Mouse (Mus musculus): ENCODE data around the gene D17Wsu92e.

D17Wsu92e gene

DNA sequence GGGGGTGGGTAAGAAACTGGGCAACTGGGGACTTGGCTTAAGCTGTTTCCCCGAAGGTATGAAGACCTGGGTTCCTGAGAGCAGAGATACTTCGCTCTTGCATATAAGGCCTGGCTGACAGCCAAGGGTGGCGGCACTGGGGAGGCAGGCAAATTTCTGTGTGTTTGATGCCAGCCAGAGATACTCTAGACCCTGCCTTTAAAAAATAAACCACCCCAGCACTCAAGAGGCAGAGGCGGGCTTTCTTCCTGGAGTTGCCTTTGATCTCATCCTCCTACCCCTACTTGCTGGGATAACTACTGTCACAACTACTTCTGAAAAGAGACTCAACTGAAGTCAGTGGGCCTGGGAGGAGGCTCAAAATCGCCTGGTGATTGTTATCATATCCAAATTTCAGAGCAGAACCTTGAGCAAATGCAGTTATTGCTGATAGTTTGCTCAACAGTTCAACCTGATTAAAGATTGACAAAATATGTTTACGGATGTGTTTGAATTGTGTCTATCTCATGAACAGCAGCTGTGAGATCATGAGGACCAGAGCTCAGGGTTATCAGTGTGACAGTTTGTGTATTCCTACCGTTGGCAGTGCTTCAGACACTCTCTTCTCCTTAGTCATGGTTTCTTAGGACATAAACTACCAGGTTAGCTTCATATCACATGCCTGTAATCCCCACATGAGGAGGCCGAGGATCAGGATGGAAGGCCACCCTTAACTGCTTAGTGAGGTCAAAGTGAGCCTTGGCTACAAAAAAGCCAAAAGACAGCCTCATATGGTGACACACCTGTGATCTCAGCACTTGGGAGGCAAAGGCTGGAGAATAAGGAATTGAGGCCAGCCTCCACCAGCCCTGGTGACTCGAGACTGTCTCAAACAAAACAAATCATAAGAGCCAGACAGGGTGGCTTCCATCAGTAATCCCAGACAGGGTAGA lies 1.2 kb upstream of the D17Wsu92e start:
- DNase-seq (ENCODE audit: low spot score in 2 of 2): no peak

DNA sequence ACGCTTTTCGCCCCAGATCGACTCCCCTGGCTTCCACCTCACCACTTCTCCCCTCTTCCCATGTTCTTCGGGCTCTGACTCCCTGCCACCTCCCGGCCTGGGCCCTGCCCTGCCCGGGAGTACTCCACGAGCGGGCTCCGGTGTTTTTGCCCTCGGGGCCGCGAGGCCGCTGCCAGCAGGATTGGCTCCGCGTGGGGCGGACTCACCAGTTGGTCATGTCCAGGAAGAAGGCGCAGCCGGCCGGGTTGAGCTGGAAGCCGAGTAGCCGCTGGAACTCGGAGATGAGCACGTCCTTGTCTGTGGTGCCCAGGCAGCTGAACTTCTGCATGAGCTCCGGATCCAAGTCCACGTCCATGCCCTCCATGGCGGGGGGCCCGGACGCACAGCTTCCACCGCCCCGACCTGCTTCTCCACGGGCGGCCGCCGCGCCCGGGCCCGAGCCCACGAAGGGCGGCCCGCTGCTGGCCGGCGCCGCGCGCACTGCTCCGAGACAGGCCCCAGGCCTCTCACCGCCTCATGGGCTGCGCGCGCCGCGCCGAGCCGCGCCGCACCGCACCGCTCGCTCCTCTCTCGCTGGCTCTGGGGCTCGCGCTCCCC lies 379 bp downstream of the D17Wsu92e start:
- peak; percentile 54 to 67 for DNase-seq (ENCODE audit: low spot score in 2 of 2)

DNA sequence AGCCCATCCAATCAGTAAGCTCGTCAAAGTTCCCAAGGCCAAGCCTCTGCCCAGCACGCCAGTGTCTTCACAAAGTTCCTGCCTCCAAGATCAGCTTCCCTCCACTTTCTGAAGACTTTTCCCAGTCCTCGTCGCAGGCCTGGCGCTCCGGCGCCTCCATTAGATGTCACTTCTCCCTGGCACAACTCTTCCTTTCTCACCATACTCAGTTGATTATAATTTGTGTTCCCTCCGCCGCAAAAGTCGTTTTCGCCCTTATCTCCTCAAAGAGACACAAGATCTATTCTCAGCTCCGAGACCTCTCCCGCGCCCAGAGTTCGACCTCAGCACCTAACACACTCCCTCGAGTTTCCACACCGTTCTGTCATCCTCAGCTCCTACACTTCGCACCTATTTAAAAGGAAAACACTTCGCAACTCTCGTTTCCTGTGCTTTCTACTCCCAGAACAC lies 902 bp downstream of the D17Wsu92e start:
- DNase-seq (ENCODE audit: low spot score in 2 of 2): no peak

DNA sequence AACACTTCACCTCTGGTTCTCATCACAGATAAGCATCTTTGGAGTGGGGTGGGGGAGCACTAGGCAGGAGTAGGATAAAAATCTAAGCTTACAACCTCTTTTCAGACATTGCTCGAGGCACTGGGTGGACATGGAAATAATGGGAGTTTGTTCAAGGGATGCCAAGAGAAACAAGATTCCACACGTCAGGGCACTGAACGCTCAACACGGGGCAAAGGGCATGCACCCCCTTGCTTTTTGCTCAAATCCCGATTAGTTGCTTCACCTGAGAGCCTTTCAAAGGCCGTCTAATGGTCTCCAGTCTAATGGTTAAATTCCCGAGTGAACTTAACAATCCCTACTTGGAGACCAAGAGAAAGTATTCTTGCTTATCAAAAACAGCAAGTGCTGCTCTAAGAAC lies 1.4 kb downstream of the D17Wsu92e start:
- no peak for DNase-seq (ENCODE audit: low spot score in 2 of 2)

DNA sequence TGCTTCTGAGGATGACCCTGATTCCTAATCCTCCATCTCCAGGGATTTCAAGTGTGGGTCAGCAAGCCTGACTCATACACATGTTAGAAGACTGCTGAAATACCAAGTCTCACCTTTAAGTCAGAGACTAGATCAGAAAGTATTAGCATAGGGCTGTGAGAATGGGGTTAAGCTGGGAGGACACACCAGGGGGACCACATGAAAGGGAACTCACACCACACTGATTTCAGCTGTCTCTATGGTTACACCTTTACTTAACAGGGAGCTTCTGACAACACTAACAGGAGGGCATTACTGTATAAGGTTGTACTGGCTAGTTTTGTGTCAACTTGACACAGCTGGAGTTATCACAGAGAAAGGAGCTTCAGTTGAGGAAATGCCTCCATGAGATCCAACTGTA lies 5.8 kb downstream of the D17Wsu92e start:
- DNase-seq (ENCODE audit: low spot score in 2 of 2): no peak

DNA sequence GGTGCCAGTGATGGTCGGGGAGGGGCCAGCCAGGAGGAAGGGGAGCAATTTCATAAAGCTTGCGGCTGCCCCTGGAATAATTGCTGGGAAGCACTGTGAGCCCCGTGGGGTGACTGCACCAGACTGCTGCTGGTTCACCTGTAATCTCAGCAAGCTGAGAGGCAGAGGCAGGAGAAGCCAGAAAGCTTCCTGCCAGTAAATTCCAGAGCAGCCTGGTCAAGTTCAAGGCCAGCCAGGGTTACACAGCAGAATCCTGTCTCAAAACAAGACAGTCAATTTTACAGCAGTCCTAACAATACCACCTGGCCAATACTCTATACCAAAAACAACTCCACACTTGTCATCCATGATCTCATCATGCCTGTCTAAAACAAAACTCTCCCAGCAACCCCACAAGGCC lies 8.5 kb downstream of the D17Wsu92e start:
- DNase-seq (ENCODE audit: low spot score in 2 of 2): no peak

DNA sequence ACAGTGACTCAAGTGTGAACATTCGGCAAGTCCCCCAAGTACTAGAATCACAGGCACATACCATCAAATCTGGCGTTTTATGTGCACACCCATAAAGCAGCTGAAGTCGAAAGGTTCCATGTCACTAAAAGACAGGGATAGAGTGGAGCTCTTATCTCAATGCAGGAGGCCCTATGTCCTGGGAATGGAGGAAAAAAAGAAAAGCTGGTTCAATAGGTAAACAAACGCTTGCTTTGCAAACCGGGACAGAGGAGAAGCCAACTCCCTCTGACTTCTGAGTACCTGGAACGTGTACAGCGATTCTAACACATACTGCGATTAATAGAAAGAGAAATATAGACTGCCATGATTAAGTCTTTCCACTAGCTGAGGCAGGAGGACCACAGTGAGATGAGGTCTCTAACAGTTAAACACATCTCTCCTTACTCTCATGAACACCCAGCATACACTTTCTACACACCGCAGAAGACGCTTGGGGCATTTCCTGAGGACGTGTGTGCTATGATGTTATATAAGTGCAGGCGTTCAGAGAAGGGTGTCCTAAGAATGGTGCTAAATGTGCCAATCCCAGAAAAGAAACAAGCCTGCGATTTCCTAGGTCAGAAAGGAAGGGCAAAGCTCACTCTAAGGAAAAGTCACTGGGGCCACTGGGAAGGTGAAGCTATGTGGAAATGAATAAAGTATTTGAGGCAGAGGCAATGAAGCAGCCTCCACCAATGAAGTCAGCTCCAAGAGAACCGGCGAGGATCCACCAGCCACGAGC lies 9.7 kb downstream of the D17Wsu92e start:
- no peak for DNase-seq (ENCODE audit: low spot score in 2 of 2)

DNA sequence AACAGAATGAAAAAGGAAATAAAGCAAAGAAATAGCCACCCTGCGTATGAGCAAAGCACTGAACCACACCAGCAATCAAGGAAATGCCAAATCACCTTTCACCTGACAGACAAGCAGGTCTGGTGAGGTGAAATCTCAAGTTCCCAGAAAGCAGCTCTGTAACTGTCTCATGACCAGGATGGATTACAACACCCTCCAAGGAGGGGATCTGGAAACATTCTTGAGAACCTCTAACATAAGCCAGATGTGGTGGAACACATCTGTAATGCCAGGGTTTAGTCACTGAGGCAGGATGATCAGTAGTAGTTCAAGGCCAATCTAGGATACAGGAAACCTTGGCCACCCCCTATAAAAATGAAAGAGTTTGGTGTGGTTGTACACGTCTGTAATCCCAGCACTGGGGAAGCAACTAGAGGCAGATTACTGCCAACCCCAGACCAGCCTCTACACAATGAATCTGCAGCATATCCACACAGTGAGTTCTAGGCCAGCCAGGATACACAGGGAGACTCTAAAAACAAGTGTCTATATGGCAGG lies 12.8 kb downstream of the D17Wsu92e start:
- DNase-seq (ENCODE audit: low spot score in 2 of 2): no peak

DNA sequence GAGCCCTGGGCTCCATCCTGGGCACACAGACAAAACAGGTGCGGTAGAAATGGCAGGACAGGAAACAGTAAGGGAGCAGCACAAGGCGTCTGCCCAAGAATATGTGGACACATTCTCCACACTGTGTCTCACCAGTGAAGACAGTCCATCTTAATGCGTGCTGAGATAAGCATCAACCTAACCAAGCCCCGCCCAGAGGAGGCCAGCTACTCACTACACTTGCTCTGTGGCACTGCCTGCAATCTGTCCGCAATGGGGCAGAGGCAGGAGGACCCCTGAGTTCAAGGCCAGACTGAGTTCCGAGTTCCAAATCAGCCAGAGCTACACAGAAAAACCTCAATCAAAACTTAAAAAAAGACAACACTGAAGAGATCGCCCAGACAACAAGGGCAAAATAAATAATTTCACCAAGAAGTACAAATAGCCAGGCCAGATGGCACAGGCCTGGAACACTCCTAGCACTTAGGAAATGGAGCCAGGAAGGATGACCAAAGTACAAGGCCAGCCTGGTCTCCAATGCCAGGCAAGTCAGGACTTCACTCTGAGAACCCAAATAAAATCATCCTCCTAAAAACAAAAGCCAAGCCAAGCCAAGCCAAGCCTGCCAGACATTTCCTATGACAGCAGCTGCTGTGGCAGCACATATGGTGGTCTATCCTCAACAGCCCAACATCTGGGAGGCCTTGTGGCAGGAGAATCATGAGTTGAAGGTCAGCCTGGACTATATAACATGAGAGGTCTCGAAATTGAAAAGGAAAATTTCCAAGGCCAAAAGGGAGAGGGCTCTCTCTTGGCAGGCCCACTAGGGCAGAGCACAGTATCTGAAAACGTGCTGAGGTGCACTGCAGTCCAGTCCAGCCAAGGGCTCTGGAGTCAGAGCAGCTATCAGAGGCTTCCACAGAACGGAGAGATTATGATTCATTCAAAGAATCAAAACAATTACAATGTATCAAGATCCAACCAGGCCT lies 15.4 kb downstream of the D17Wsu92e start:
- DNase-seq (ENCODE audit: low spot score in 2 of 2): no peak

DNA sequence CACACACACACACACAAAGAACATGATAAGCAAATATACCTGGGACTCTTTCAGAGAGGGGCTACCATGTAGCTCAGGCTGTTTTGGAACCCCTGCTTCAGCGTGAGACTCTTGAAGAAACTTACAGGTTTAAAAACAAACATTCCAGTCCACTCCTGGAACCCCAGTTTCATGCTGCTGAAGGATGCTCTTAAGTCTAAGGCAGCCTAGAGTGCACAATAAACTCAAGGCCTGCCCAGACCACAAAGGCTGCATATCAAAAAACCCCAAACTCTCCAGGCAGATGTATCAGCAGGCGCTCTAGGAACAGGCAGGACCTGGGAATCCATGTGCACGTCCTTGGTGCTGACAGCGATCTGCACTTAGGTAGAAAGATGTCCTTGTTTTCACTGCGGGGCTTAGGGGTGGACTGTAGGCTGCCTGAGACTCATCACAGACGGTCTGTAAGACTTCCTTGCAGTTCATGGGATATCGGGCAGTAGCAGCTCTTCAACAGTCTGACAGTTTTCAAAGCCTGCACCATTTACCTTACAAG lies 16.2 kb downstream of the D17Wsu92e start:
- no peak for DNase-seq (ENCODE audit: low spot score in 2 of 2)

DNA sequence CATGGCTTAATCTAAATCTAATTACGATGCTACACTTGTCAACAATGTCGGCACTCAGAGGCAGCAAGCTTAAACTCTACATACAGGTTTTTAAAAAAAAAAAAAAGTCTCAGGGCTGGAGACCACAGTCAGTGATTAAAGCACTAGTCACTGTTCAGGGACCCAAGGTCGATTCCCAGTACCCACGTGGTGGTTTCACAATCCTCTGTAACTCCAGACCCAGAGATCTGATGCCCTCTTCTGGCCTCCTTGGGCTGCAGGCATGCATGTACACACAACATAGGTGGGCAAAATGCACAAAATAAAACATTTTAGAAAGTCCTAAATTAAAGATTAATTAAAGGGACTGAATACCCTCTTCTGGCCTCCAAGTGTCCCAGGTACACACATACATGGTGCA lies 16.7 kb downstream of the D17Wsu92e start:
- no peak for DNase-seq (ENCODE audit: low spot score in 2 of 2)

DNA sequence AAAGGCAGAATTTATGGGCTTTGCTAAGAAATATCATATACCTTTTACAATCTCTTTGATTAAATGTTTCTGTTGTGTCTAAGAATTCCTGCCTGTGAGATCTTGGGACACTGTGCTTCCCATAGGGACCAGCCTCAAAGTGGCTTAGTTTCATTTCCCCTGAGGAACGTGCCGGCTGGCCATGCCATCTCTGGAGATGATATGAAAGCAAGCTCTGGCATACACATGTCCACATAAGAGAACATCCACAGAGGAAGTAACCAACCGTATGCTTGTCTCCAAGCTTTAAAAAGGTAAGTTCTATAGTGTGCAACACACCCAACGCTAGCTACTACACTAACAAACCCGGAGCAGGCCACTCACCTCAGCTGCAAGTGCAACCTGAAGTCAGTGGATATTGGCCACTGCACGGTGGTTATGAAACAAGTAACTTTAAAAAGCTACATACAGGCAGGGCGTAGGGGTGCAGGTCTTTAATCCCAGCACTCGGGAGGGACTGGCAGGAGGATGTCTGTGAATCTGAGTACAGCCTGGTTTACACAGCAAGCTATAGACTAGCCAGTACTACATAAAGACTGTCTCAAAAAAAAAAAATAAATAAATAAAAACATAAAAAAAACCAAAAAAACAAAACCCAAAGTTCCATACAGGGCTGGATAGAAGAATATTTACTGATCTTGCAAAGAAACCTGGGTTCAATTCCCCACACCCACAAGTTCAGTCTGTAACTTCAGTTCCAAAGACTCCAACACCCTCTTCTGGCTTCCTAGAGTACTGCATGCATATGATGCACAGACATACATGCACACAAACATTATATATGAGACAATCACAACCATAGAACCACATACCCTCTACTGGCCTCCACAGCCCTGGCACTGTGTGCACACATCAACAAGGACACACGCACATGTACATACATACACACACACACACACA lies 19.5 kb downstream of the D17Wsu92e start:
- no peak for DNase-seq (ENCODE audit: low spot score in 2 of 2)

DNA sequence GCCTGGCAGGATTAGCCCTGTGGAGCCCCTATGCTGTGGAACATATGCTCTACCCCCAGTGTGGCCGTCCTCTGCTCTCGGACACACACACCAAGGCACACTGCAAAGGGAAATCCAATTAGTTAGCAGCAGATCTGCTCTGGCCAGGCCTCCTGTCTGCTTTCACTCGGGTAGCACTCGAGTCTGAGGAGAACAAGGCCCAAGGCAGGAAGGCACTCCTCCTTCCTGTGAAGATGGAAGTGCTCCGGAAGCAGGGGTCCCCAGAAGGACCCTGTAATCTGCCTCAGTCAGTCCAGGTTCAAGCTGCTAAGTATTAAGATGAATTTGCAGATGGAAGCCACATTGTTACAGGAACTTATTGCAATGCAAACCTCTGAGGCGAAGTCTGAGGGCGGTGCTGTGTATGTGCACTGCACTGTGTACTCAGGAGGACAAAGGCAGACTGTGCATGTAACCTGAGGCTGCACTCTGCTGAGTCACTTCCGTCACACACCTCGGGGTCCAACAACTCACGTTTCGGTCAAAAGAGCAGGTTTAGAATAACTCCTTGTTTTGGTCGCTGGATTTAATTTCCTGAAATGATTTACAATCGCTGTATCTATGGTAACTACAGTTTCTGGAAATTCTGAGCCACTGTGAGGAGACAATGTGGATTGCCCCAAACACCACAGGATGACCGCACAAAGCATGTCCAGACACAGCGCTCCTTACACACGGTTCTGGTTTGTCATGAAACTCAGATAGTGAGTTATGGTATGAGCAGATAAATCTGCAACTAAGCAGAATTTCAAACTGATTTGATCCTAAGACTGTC lies 20.5 kb downstream of the D17Wsu92e start:
- DNase-seq (ENCODE audit: low spot score in 2 of 2): no peak

DNA sequence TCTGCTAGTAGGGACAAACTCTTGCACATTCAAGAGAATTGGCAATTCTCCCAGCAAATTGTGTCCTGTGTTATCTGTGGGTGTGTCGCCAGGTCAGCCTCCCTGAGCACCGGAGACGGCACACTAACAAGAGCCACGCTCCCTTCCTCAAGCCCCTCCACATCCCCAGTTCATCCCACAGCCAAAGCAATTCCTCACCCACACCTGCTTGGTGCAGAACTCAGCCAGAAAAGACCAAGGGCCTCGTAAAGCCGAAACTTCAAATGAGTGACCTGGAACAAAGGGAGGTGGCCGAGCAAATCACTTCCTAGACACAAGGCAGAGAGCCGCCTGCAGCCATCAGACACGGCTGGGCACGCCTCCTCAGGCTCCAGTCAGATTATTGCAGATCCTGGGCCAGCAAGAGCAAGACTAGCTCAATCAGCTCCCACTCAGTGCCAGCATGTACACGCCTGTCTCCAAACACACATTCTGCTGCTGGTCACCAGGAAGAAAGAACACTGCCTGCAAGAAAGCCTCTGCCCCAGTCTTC lies 23.0 kb downstream of the D17Wsu92e start:
- DNase-seq (ENCODE audit: low spot score in 2 of 2): peak; percentile 47 to 66

DNA sequence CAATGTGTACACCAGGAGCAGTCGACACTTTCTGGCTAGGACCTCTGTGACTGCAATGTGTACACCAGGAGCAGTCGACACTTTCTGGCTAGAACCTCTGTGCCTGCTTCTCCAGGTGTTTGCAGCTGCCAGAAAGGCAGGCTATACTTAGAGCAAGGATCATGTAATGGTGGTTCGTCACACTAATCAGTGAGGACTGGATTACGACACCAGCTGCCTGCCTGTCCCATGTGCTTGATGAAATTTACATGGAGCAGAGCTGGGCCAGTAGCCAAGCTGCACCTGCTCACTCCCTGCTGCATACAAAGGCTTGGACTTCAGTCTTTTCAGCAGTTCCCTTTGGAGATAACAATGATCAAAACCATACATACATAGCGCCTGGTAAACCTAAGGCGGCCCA lies 23.7 kb downstream of the D17Wsu92e start:
- DNase-seq (ENCODE audit: low spot score in 2 of 2): no peak

DNA sequence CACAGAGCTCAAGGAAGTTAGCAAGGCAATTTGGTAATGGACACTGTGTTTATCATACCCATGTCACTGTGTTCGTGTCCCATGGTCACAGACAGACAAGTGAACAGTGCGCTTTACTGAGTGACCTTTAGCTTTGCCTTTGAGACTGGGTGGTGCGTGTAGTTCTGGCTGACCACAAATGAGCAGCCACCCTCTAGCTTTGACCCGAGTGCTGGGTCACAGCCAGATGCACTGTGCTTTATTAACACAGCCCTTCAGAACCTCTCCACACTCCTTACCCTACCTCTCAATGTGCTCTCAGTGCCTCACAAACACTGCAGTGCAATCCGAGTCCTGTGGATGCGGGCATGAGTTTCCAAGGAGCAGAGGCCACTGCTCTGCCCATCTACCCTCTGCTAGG lies 27.3 kb downstream of the D17Wsu92e start:
- DNase-seq (ENCODE audit: low spot score in 2 of 2): no peak

DNA sequence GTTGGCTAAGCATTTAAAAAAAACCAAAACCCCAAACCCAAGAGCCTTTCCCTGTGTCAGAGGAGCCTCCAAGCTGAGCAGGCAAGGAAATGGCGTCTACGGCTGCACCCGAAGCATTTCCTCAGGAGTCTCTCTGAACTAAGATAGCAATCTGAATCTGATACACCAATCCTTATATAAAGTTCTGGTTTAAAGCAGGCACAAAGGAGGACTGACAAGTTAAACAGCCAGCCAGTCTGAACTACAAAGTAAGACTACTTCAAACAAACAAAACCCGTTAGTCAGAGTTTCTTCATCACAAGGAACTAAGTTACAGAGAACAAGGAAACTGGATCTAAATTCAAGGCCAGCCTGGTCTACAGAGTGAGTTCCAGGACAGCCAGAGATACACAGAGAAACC lies 27.9 kb downstream of the D17Wsu92e start:
- DNase-seq (ENCODE audit: low spot score in 2 of 2): no peak

DNA sequence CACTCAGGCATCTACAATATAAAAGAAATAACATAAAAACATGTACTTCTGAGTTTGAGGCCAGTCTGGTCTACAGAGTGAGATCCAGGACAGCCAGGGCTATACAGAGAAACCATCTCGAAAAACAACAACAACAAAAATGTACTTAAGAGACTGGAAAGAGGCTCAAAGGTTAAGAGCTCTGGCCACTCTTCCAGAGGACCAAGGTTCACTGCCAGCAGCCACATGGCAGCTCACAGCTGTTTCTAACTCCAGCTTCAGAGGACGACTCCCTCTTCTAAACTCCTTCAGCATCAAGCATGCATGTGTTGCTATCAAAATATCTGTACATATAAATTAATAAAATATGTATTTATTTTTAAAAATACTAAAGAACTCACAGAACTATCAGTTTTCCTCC lies 28.9 kb downstream of the D17Wsu92e start:
- DNase-seq (ENCODE audit: low spot score in 2 of 2): no peak

DNA sequence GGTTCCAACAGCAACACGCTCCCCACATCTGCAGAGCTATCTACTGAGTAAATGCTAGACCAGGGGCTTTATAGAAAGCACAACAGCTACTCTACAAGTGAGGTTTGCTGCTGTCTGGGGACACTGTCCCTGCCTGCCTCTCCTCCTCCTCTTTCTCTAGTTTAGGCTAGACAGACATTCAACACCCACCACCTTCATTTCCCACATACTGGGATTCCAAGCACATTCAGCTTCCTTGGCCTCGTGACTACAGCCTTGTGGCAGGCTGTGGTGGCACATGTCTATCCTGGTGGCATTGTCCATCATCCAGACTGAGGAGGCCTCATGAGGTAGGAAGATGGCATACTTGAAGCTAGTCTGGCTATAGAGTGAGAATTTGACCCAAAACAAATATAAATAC lies 29.5 kb downstream of the D17Wsu92e start:
- DNase-seq (ENCODE audit: low spot score in 2 of 2): no peak
